Mouse (Mus musculus) lung, postnatal 0 days (tissue): ENCODE measurements around the gene Fbl. TPM values are rescaled to one million over a fixed set of nuclear protein-coding genes. Genes with fewer than 3 reads are reported as not detected.
"Not testable (repeated sequence)": the region's sequence is repeated elsewhere in the genome, so short reads cannot be mapped to it uniquely, and the experiment has no call there.

ENCODE experiments used
- ATAC-seq: fragments of 200-750 bp; cut with Nextera tagmentation; 2 replicates; pipeline ENCODE4 v1.8.0; 2017; ENCODE audit warnings: moderate library complexity
- DNase-seq: peaks from one replicate; pipeline ENCODE4 v3.0.0-alpha.2; 2016; ENCODE audit warnings: low spot score
- H3K27ac ChIP-seq: fragments of 300-500 bp; sonication (generic); 2 replicates; pipeline ENCODE4 v1.5.1; 2014; ENCODE audit warnings: antibody characterized with exemption, mild to moderate bottlenecking, low read length, mixed read lengths
- H3K27me3 ChIP-seq: fragments of 300-500 bp; sonication (generic); replicated peaks from 2 replicates; pipeline ENCODE4 v1.6.1; 2014; ENCODE audit warnings: low read length, mixed read lengths; ENCODE audit not compliant: insufficient read depth
- H3K36me3 ChIP-seq: fragments of 300-500 bp; sonication (generic); 2 replicates; pipeline ENCODE4 v1.6.1; 2014; ENCODE audit warnings: low read length, mixed read lengths; ENCODE audit not compliant: insufficient read depth
- H3K4me1 ChIP-seq: fragments of 300-500 bp; sonication (generic); 2 replicates; pipeline ENCODE4 v1.6.1; 2014; ENCODE audit warnings: antibody characterized with exemption, low read depth, low read length, mixed read lengths; ENCODE audit not compliant: insufficient read depth
- H3K4me2 ChIP-seq: fragments of 300-500 bp; sonication (generic); replicated peaks from 2 replicates; pipeline ENCODE4 v1.6.1; 2014; ENCODE audit warnings: low read depth, mild to moderate bottlenecking, low read length, moderate library complexity, mixed read lengths
- H3K4me3 ChIP-seq: fragments of 300-500 bp; sonication (generic); 2 replicates; pipeline ENCODE4 v1.5.1; 2014; ENCODE audit warnings: low read depth, low read length
- H3K9ac ChIP-seq: fragments of 300-500 bp; sonication (generic); replicated peaks from 2 replicates; pipeline ENCODE4 v1.6.1; 2014; ENCODE audit warnings: low read depth, mild to moderate bottlenecking
- H3K9me3 ChIP-seq: fragments of 300-500 bp; sonication (generic); 2 replicates; pipeline ENCODE4 v1.6.1; 2016; ENCODE audit warnings: low read length, mixed read lengths
- CTCF ChIP-seq: IDR thresholded peaks from 2 replicates; pipeline ENCODE4 v1.5.1; 2016; ENCODE audit warnings: antibody characterized with exemption, mild to moderate bottlenecking
- EP300 ChIP-seq: IDR thresholded peaks from 2 replicates; pipeline ENCODE4 v1.6.1; 2016; ENCODE audit warnings: antibody characterized with exemption, mild to moderate bottlenecking, control low read depth
- WGBS: fragments of 180-500 bp; shearing (Covaris S2); extraction: QIAGEN DNeasy Blood & Tissue Kit; methylation state at CpG from one replicate; pipeline ENCODE4 v1.1.7; 2014; 5-methylcytosine and 5-hydroxymethylcytosine counted together
- polyA plus RNA-seq: library from polyadenylated mRNA; unstranded; fragments of >200 nt; fragmentation: Nextera tagmentation; extraction: Ambion mirVana; gene quantifications from 2 replicates; pipeline ENCODE4 v1.2.1, GENCODE M21; 2015

Gene Fbl
- polyA plus RNA-seq, 1 experiment from 2014 or later: 37.2 TPM

GRCm38 (mm10) chr7:28203207-28204108, 33.9 kb downstream of the Fbl start:
- Histone ChIP-seq H3K9ac (no peak overlapping the region), H3K36me3 (no peaks in the 10 kb centered on the region), H3K27ac (no peak overlapping the region), H3K4me2 (no peak overlapping the region), H3K4me1 (no peaks in the 10 kb centered on the region), H3K9me3 (no peaks in the 10 kb centered on the region), H3K4me3 (no peak overlapping the region), H3K27me3 (no peaks in the 10 kb centered on the region)
- TF ChIP-seq EP300 (no peak), CTCF (no peak)
- 51% methylated on average over 19 of the region's 19 CpGs for WGBS
- ATAC-seq: no peak
- no peak for DNase-seq

- TF ChIP-seq EP300 (no peak), CTCF (no peak)
- H3K4me3 ChIP-seq: no peak overlapping the region
- no peak overlapping the region for H3K9ac ChIP-seq
- DNase-seq (no peak), ATAC-seq (no peak)
- no peaks in the 10 kb centered on the region for H3K4me1 ChIP-seq
- no peaks in the 10 kb centered on the region for H3K36me3 ChIP-seq
- WGBS: 62% methylated on average over 4 of the region's 4 CpGs
- no peaks in the 10 kb centered on the region for H3K27me3 ChIP-seq
- no peak overlapping the region for H3K27ac ChIP-seq
- H3K9me3 ChIP-seq: no peaks in the 10 kb centered on the region
- H3K4me2 ChIP-seq: no peak overlapping the region
Observed at GRCm38 (mm10) chr7:28206044-28206600, 36.6 kb downstream of the Fbl start.

GRCm38 (mm10) chr7:28208396-28208987, 39.0 kb downstream of the Fbl start:
- Histone ChIP-seq H3K36me3 (no peaks in the 10 kb centered on the region), H3K4me1 (no peaks in the 10 kb centered on the region), H3K27ac (no peak overlapping the region), H3K9ac (no peak overlapping the region), H3K4me3 (no peak overlapping the region), H3K9me3 (no peaks in the 10 kb centered on the region), H3K27me3 (no peaks in the 10 kb centered on the region), H3K4me2 (peak overlapping the region; percentile 44)
- WGBS: 24% methylated on average over 12 of the region's 12 CpGs
- ATAC-seq: no peak
- no peak for DNase-seq
- TF ChIP-seq EP300 (no peak), CTCF (no peak)

- 49% methylated on average over 19 of the region's 19 CpGs for WGBS
- Histone ChIP-seq H3K36me3 (no peaks in the 10 kb centered on the region), H3K4me2 (peak overlapping the region; percentile 44), H3K9me3 (no peaks in the 10 kb centered on the region), H3K27ac (no peak overlapping the region), H3K4me1 (no peaks in the 10 kb centered on the region), H3K27me3 (no peaks in the 10 kb centered on the region), H3K9ac (no peak overlapping the region), H3K4me3 (no peak overlapping the region)
- DNase-seq (peak; percentile 86), ATAC-seq (peak; percentile 62)
- TF ChIP-seq CTCF: no peak
- TF ChIP-seq EP300: no peak
Observed at GRCm38 (mm10) chr7:28208988-28209508, 39.5 kb downstream of the Fbl start.

GRCm38 (mm10) chr7:28210731-28211130, 41.2 kb downstream of the Fbl start:
- Histone ChIP-seq H3K4me3 (no peak overlapping the region), H3K9me3 (no peaks in the 10 kb centered on the region), H3K27ac (no peak overlapping the region), H3K4me2 (no peak overlapping the region), H3K36me3 (no peaks in the 10 kb centered on the region), H3K27me3 (no peaks in the 10 kb centered on the region), H3K9ac (no peak overlapping the region), H3K4me1 (no peaks in the 10 kb centered on the region)
- peak; percentile 20; the same call in 1 of the 2 replicates for TF ChIP-seq CTCF
- TF ChIP-seq EP300: no peak
- WGBS: 36% methylated on average over 5 of the region's 5 CpGs
- DNase-seq (no peak), ATAC-seq (no peak)

- Histone ChIP-seq H3K4me2 (no peak overlapping the region), H3K9ac (no peak overlapping the region), H3K4me1 (no peaks in the 10 kb centered on the region), H3K4me3 (no peak overlapping the region), H3K27me3 (no peaks in the 10 kb centered on the region), H3K36me3 (no peaks in the 10 kb centered on the region), H3K27ac (no peak overlapping the region), H3K9me3 (no peaks in the 10 kb centered on the region)
- TF ChIP-seq CTCF: peak; percentile 82
- TF ChIP-seq EP300: no peak
- DNase-seq (peak; percentile 52), ATAC-seq (no peak)
- WGBS: 30% methylated on average over 10 of the region's 10 CpGs
Observed at GRCm38 (mm10) chr7:28214142-28214541, 44.6 kb downstream of the Fbl start.

- not testable (repeated sequence) for H3K9me3 ChIP-seq, DNase-seq, H3K4me1 ChIP-seq, H3K36me3 ChIP-seq, H3K9ac ChIP-seq, H3K4me3 ChIP-seq, H3K27me3 ChIP-seq, H3K27ac ChIP-seq, H3K4me2 ChIP-seq, ATAC-seq
- 81% methylated on average over 2 of the region's 2 CpGs for WGBS
Observed at GRCm38 (mm10) chr7:28215950-28216349, 46.4 kb downstream of the Fbl start.

GRCm38 (mm10) chr7:28217811-28218210, 48.3 kb downstream of the Fbl start:
- not testable (repeated sequence) for ATAC-seq, H3K4me3 ChIP-seq, H3K9ac ChIP-seq, H3K4me2 ChIP-seq, H3K9me3 ChIP-seq, DNase-seq, H3K4me1 ChIP-seq, H3K36me3 ChIP-seq, H3K27ac ChIP-seq, H3K27me3 ChIP-seq
- WGBS: 96% methylated on average over 11 of the region's 13 CpGs
